Mouse (Mus musculus): ENCODE results near the gene Sox8.

The Sox8 gene

GRCm38 (mm10) chr17:25556630-25557354, 13.7 kb downstream of the Sox8 start:
- DNase-seq (ENCODE audit: low read depth in 1 of 2, low spot score in 2 of 2), result no peak

- DNase-seq (ENCODE audit: low read depth in 1 of 2, low spot score in 2 of 2), result no peak
These were observed 14.5 kb downstream of the Sox8 start for GRCm38 (mm10) chr17:25555666-25556629.

GRCm38 (mm10) chr17:25555159-25555558, 15.3 kb downstream of the Sox8 start:
- no peak for DNase-seq (ENCODE audit: low read depth in 1 of 2, low spot score in 2 of 2)

- no peak for DNase-seq (ENCODE audit: low read depth in 1 of 2, low spot score in 2 of 2)
These were observed 19.2 kb downstream of the Sox8 start for GRCm38 (mm10) chr17:25551313-25551712.

GRCm38 (mm10) chr17:25550020-25550419, 20.5 kb downstream of the Sox8 start:
- no peak for DNase-seq (ENCODE audit: low read depth in 1 of 2, low spot score in 2 of 2)

GRCm38 (mm10) chr17:25547026-25547425, 23.5 kb downstream of the Sox8 start:
- DNase-seq (ENCODE audit: low read depth in 1 of 2, low spot score in 2 of 2), result no peak

- no peak for DNase-seq (ENCODE audit: low read depth in 1 of 2, low spot score in 2 of 2)
These were observed 28.7 kb downstream of the Sox8 start for GRCm38 (mm10) chr17:25541768-25542167.

- no peak for DNase-seq (ENCODE audit: low read depth in 1 of 2, low spot score in 2 of 2)
These were observed 29.8 kb downstream of the Sox8 start for GRCm38 (mm10) chr17:25540731-25541130.

GRCm38 (mm10) chr17:25538945-25539875, 31.3 kb downstream of the Sox8 start:
- DNase-seq (ENCODE audit: low read depth in 1 of 2, low spot score in 2 of 2), result no peak

GRCm38 (mm10) chr17:25530357-25531022, 40.0 kb downstream of the Sox8 start:
- DNase-seq (ENCODE audit: low read depth in 1 of 2, low spot score in 2 of 2), result no peak

GRCm38 (mm10) chr17:25522080-25522479, 48.4 kb downstream of the Sox8 start:
- no peak for DNase-seq (ENCODE audit: low read depth in 1 of 2, low spot score in 2 of 2)

- no peak for DNase-seq (ENCODE audit: low read depth in 1 of 2, low spot score in 2 of 2)
These were observed 50.0 kb downstream of the Sox8 start for GRCm38 (mm10) chr17:25520492-25520891.

GRCm38 (mm10) chr17:25519511-25519910, 51.0 kb downstream of the Sox8 start:
- DNase-seq (ENCODE audit: low read depth in 1 of 2, low spot score in 2 of 2), result no peak

- no peak for DNase-seq (ENCODE audit: low read depth in 1 of 2, low spot score in 2 of 2)
These were observed 52.3 kb downstream of the Sox8 start for GRCm38 (mm10) chr17:25518144-25518543.

GRCm38 (mm10) chr17:25516315-25516714, 54.2 kb downstream of the Sox8 start:
- DNase-seq (ENCODE audit: low read depth in 1 of 2, low spot score in 2 of 2), result no peak
